ENCODE assay signal across 21 mouse cellular contexts in genomic region chr4:41573492-41573891, GRCm38 (mm10). TPM values are rescaled to one million over a fixed set of nuclear protein-coding genes. Genes with fewer than 3 reads are reported as not detected.
DNase-seq lines count a peak whose midpoint lies in the region; ATAC-seq and TF ChIP-seq lines count a peak whose summit lies in the region.
"Had no signal": no experiment of that assay in that cellular context is flagged by ENCODE, and none has a peak within 500 bp of the region (broad histone marks: within the 10 kb centered on the region; RNA-seq: fewer than 3 reads in every experiment).

No protein-coding gene starts in this region.

- TF ChIP-seq POLR2A in brain, embryonic 14.5 days (IDR thresholded peaks at IDR 0.05; ENCODE audit: borderline replicate concordance, extremely low read depth, insufficient read depth, insufficient read length, poor library complexity, severe bottlenecking), result no peak

- H3K36me3 ChIP-seq in forebrain, postnatal 0 days (ENCODE audit: insufficient read depth), result no peaks in the 10 kb centered on the region
- no peaks in the 10 kb centered on the region for H3K36me3 ChIP-seq in forebrain, embryonic 16.5 days (ENCODE audit: control insufficient read depth, insufficient read depth)
- no peaks in the 10 kb centered on the region for H3K36me3 ChIP-seq in midbrain, postnatal 0 days (ENCODE audit: insufficient read depth, low read length)
- no peaks in the 10 kb centered on the region for H3K36me3 ChIP-seq in midbrain, embryonic 14.5 days (ENCODE audit: control insufficient read depth, insufficient read depth, low read length)
- H3K36me3 ChIP-seq: embryonic facial prominence, embryonic 15.5 days; heart, embryonic 13.5 days; hindbrain, embryonic 15.5 days had no signal

- H3K4me2 ChIP-seq in forebrain, postnatal 0 days (ENCODE audit: low read depth), result no peak overlapping the region
- H3K4me2 ChIP-seq in forebrain, embryonic 16.5 days (ENCODE audit: low read length), result no peak overlapping the region
- H3K4me2 ChIP-seq in midbrain, postnatal 0 days (ENCODE audit: low read depth, low read length, poor library complexity, severe bottlenecking), result no peak overlapping the region
- H3K4me2 ChIP-seq in midbrain, embryonic 14.5 days (ENCODE audit: low read length), result no peak overlapping the region
- H3K4me2 ChIP-seq: embryonic facial prominence, embryonic 15.5 days; heart, embryonic 13.5 days; hindbrain, embryonic 15.5 days had no signal

- H3K9me3 ChIP-seq in forebrain, postnatal 0 days (ENCODE audit: low read length), result no peaks in the 10 kb centered on the region
- no peaks in the 10 kb centered on the region for H3K9me3 ChIP-seq in forebrain, embryonic 16.5 days (ENCODE audit: control insufficient read depth, low read length)
- no peaks in the 10 kb centered on the region for H3K9me3 ChIP-seq in midbrain, postnatal 0 days (ENCODE audit: low read length)
- H3K9me3 ChIP-seq in midbrain, embryonic 14.5 days (ENCODE audit: control insufficient read depth, low read length), result no peaks in the 10 kb centered on the region
- H3K9me3 ChIP-seq: embryonic facial prominence, embryonic 15.5 days; heart, embryonic 13.5 days; hindbrain, embryonic 15.5 days had no signal

- peak; percentile 44 for DNase-seq in forebrain, postnatal 0 days
- DNase-seq in midbrain, postnatal 0 days (ENCODE audit: low spot score), result peak; percentile 32
- no peak for DNase-seq in midbrain, embryonic 14.5 days
- peak; percentile 39 for DNase-seq in MN1 (ENCODE audit: low spot score)
- peak; percentile 69 for DNase-seq in brain, embryonic 14.5 days (ENCODE audit: low read depth)
- no peak for DNase-seq in adrenal gland, postnatal 14 days
- DNase-seq: adrenal gland, adult 2 months; adrenal gland, postnatal 36 days; cerebellum, adult 18-20 months; cerebellum, adult 9-11 months; embryo, embryonic 11 days; gastrocnemius, postnatal 36 days; heart, postnatal 36 days had no signal

- WGBS in forebrain, postnatal 0 days, result 35% methylated on average over 4 of the region's 4 CpGs
- WGBS in forebrain, embryonic 16.5 days, result 29% methylated on average over 4 of the region's 4 CpGs
- WGBS in midbrain, postnatal 0 days, result 59% methylated on average over 4 of the region's 4 CpGs
- WGBS in midbrain, embryonic 14.5 days, result 66% methylated on average over 4 of the region's 4 CpGs

- ATAC-seq in forebrain, postnatal 0 days, result no peak
- ATAC-seq in forebrain, embryonic 16.5 days, result no peak
- no peak for ATAC-seq in midbrain, postnatal 0 days (ENCODE audit: low FRiP score)
- ATAC-seq in midbrain, embryonic 14.5 days (ENCODE audit: low FRiP score, low TSS enrichment), result no peak

- H3K27me3 ChIP-seq in forebrain, postnatal 0 days (ENCODE audit: insufficient read depth, low read length), result no peaks in the 10 kb centered on the region
- H3K27me3 ChIP-seq in forebrain, embryonic 16.5 days (replicated peaks; ENCODE audit: control insufficient read depth, insufficient read depth, low read length), result no peaks in the 10 kb centered on the region
- H3K27me3 ChIP-seq in midbrain, postnatal 0 days (ENCODE audit: insufficient read depth, low read length), result no peaks in the 10 kb centered on the region
- H3K27me3 ChIP-seq in midbrain, embryonic 14.5 days (ENCODE audit: control insufficient read depth, insufficient read depth, low read length), result 0 out of 2 replicates have a peak, but pooled peaks cover 4% of the 10 kb centered on the region
- H3K27me3 ChIP-seq: hindbrain, embryonic 15.5 days had no signal

- no peak overlapping the region for H3K9ac ChIP-seq in forebrain, postnatal 0 days
- H3K9ac ChIP-seq in forebrain, embryonic 16.5 days (replicated peaks; ENCODE audit: low read depth, low read length), result no peak overlapping the region
- H3K9ac ChIP-seq in midbrain, postnatal 0 days (replicated peaks; ENCODE audit: low read length, poor library complexity, severe bottlenecking), result no peak overlapping the region
- no peak overlapping the region for H3K9ac ChIP-seq in midbrain, embryonic 14.5 days (replicated peaks; ENCODE audit: low read length)
- H3K9ac ChIP-seq: embryonic facial prominence, embryonic 15.5 days; heart, embryonic 13.5 days; hindbrain, embryonic 15.5 days had no signal

- H3K27ac ChIP-seq in forebrain, postnatal 0 days (ENCODE audit: low read depth, low read length), result no peak overlapping the region
- no peak overlapping the region for H3K27ac ChIP-seq in forebrain, embryonic 16.5 days (ENCODE audit: low read length)
- H3K27ac ChIP-seq in midbrain, postnatal 0 days (ENCODE audit: low read depth, low read length), result no peak overlapping the region
- no peak overlapping the region for H3K27ac ChIP-seq in midbrain, embryonic 14.5 days (replicated peaks; ENCODE audit: low read depth, low read length)
- H3K27ac ChIP-seq: embryonic facial prominence, embryonic 15.5 days; heart, embryonic 13.5 days; hindbrain, embryonic 15.5 days had no signal

- 0 out of 2 replicates have a peak, but pooled peaks cover 3% of the 10 kb centered on the region for H3K4me1 ChIP-seq in forebrain, postnatal 0 days (ENCODE audit: insufficient read depth)
- H3K4me1 ChIP-seq in forebrain, embryonic 16.5 days (replicated peaks; ENCODE audit: control insufficient read depth, insufficient read depth, low read length), result peaks cover 14% of the 10 kb centered on the region
- H3K4me1 ChIP-seq in midbrain, postnatal 0 days (ENCODE audit: insufficient read depth, low read length), result no peaks in the 10 kb centered on the region
- H3K4me1 ChIP-seq in midbrain, embryonic 14.5 days (ENCODE audit: control insufficient read depth, insufficient read depth, low read length), result peaks cover 5% of the 10 kb centered on the region; the same call in 1 of the 2 replicates

- no peak overlapping the region for H3K4me3 ChIP-seq in forebrain, postnatal 0 days (ENCODE audit: low read depth, low read length)
- H3K4me3 ChIP-seq in forebrain, embryonic 16.5 days (replicated peaks; ENCODE audit: low read length), result no peak overlapping the region
- H3K4me3 ChIP-seq in midbrain, postnatal 0 days (ENCODE audit: low read depth, low read length), result no peak overlapping the region
- H3K4me3 ChIP-seq in midbrain, embryonic 14.5 days (replicated peaks; ENCODE audit: low read depth, low read length), result no peak overlapping the region
- H3K4me3 ChIP-seq: embryonic facial prominence, embryonic 15.5 days; erythroblast, embryonic 14.5 days; heart, embryonic 13.5 days; hindbrain, embryonic 15.5 days had no signal

- no peak for TF ChIP-seq CTCF in forebrain, postnatal 0 days (IDR thresholded peaks at IDR 0.05; ENCODE audit: low read depth)
- no peak for TF ChIP-seq CTCF in midbrain, postnatal 0 days (IDR thresholded peaks at IDR 0.05)
- no peak for TF ChIP-seq CTCF in brain, embryonic 14.5 days (IDR thresholded peaks at IDR 0.05; ENCODE audit: borderline replicate concordance, extremely low read depth, insufficient read depth, insufficient read length)

RNA-seq across cellular contexts. Expression of gene Dnaic1, which starts 3.9 kb away (rescaled TPM):
- 2.2 and 4.9 TPM in 2 replicates for total RNA-seq in forebrain, postnatal 0 days (2014; rRNA removed)
- 2.7 and 2.8 TPM in 2 replicates for polyA plus RNA-seq in forebrain, postnatal 0 days (2015; fragmentation: Nextera tagmentation; extraction: Ambion mirVana)
- 1.2 and 1.7 TPM in 2 replicates for polyA plus RNA-seq in forebrain, embryonic 16.5 days (2015; fragmentation: Nextera tagmentation; extraction: Ambion mirVana)
- 1.7 and 6.1 TPM in 2 replicates for total RNA-seq in midbrain, postnatal 0 days (2014; rRNA removed)
- 3.2 and 3.8 TPM in 2 replicates for polyA plus RNA-seq in midbrain, postnatal 0 days (2015; fragmentation: Nextera tagmentation; extraction: Ambion mirVana)
- 2.0 and 2.8 TPM in 2 replicates for polyA plus RNA-seq in midbrain, embryonic 14.5 days (2014; fragmentation: Nextera tagmentation; extraction: Ambion mirVana)
- polyA plus RNA-seq in brain, embryonic 14.5 days (2012; rRNA removed), result 2.3 and 2.8 TPM in 2 replicates
- total RNA-seq in adrenal gland, postnatal 14 days (2021), result 0.34 and 2.2 TPM in 2 replicates
- total RNA-seq: adrenal gland, postnatal 36 days; common myeloid progenitor, adult 5-6 weeks; gastrocnemius, postnatal 36 days had no signal
- polyA plus RNA-seq: erythroblast, embryonic 14.5 days had no signal

RNA-seq across cellular contexts. Expression of gene Fam219a, which starts 4.2 kb away (rescaled TPM):
- total RNA-seq in forebrain, postnatal 0 days (2014; rRNA removed), result 76.6 and 95.8 TPM in 2 replicates
- polyA plus RNA-seq in forebrain, postnatal 0 days (2015; fragmentation: Nextera tagmentation; extraction: Ambion mirVana), result 13.8 and 18.6 TPM in 2 replicates
- polyA plus RNA-seq in forebrain, embryonic 16.5 days (2015; fragmentation: Nextera tagmentation; extraction: Ambion mirVana), result 13.7 and 14.2 TPM in 2 replicates
- 125 and 130 TPM in 2 replicates for total RNA-seq in midbrain, postnatal 0 days (2014; rRNA removed)
- polyA plus RNA-seq in midbrain, postnatal 0 days (2015; fragmentation: Nextera tagmentation; extraction: Ambion mirVana), result 20.5 and 24.1 TPM in 2 replicates
- 19.9 and 22.3 TPM in 2 replicates for polyA plus RNA-seq in midbrain, embryonic 14.5 days (2014; fragmentation: Nextera tagmentation; extraction: Ambion mirVana)
- 78.6 and 97.8 TPM in 2 replicates for polyA plus RNA-seq in brain, embryonic 14.5 days (2012; rRNA removed)
- 18.1 and 18.2 TPM in 2 replicates for total RNA-seq in adrenal gland, postnatal 14 days (2021)

RNA-seq across cellular contexts. Expression of gene 1110017D15Rik, which starts 56.4 kb away (rescaled TPM):
- total RNA-seq in forebrain, postnatal 0 days (2014; rRNA removed), result 11.8 and 15.6 TPM in 2 replicates
- polyA plus RNA-seq in forebrain, postnatal 0 days (2015; fragmentation: Nextera tagmentation; extraction: Ambion mirVana), result 21.1 and 21.7 TPM in 2 replicates
- 8.8 and 11.1 TPM in 2 replicates for polyA plus RNA-seq in forebrain, embryonic 16.5 days (2015; fragmentation: Nextera tagmentation; extraction: Ambion mirVana)
- 10.9 and 11.8 TPM in 2 replicates for total RNA-seq in midbrain, postnatal 0 days (2014; rRNA removed)
- polyA plus RNA-seq in midbrain, postnatal 0 days (2015; fragmentation: Nextera tagmentation; extraction: Ambion mirVana), result 18.1 and 20.7 TPM in 2 replicates
- 12.9 and 13.2 TPM in 2 replicates for polyA plus RNA-seq in midbrain, embryonic 14.5 days (2014; fragmentation: Nextera tagmentation; extraction: Ambion mirVana)
- polyA plus RNA-seq in brain, embryonic 14.5 days (2012; rRNA removed), result 8.3 and 10.3 TPM in 2 replicates
- 0.41 and 0.94 TPM in 2 replicates for total RNA-seq in adrenal gland, postnatal 14 days (2021)
- total RNA-seq: CH12.LX; common myeloid progenitor, adult 5-6 weeks; gastrocnemius, adult 8-10 months had no signal
- polyA plus RNA-seq: erythroblast, embryonic 14.5 days had no signal

Comparison
In these comparisons a context has a peak if more than half of its experiments do, and no peak if none do; other contexts are left out.
1. DNase-seq: peak in forebrain, postnatal 0 days (single experiment), midbrain, postnatal 0 days (single experiment), MN1 (single experiment) and brain, embryonic 14.5 days (single experiment); none in midbrain, embryonic 14.5 days (single experiment) and adrenal gland, postnatal 14 days (single experiment).